Mouse (Mus musculus) heart, postnatal 10 days (tissue): ENCODE results near the gene Adh4. TPM values are rescaled to one million over a fixed set of nuclear protein-coding genes. Genes with fewer than 3 reads are reported as not detected.
"Not testable (repeated sequence)": the region's sequence is repeated elsewhere in the genome, so short reads cannot be mapped to it uniquely, and the experiment has no call there.

ENCODE experiments used
- DNase-seq, 2 experiments: peaks; one replicate each; pipeline ENCODE4 v3.0.0; 2021
- intact Hi-C: fragments of 180-260 bp; cut with DNase I; formaldehyde crosslinking; loops from one replicate; pipeline ENCODE4 v1.15.1; 2025
- total RNA-seq, 2 experiments: library from RNA; stranded (reverse); gene quantifications; 2 replicates each; pipeline ENCODE4 v1.2.3; 2021

Gene Adh4
- not detected for total RNA-seq

DNA sequence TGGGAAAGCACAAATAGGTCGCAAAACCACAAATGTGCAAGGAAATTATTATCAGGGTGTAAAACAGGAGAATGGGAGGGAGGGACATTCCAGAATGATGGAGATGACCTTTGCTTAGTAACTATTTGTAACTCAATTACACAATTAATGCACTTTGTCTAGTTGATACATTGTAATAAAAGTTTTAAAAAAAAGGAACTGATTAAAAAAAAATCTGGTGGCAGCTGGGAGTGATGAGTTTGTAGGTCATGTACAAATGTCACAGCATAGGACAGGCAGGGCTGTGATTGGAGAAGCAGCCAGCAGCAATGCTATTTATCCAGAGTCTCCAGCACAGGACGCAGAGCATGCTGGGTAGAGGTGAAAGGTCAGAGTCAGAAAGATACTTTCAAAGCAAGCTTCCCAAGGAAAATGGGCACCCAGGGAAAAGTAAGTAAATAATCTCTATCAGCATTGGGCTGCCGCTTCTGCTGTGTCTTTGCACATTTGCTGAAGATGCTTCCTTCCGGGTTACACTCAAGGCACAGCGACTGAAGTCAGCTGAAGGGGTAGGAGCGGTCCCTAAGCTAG, at the start of gene Adh4:
TSS of gene Adh4 (plus strand) at position 346 of the 570 bp plus-strand sequence.
- intact Hi-C loops, result no loop called here
- DNase-seq, result no peak

- intact Hi-C loops, result no loop called here
- no peak for DNase-seq
Observed at GRCm38 (mm10) chr3:138366181-138366580, 49.1 kb upstream of the Adh4 start.

GRCm38 (mm10) chr3:138369546-138369945, 45.7 kb upstream of the Adh4 start:
- intact Hi-C loops, result no loop called here
- no peak for DNase-seq

DNA sequence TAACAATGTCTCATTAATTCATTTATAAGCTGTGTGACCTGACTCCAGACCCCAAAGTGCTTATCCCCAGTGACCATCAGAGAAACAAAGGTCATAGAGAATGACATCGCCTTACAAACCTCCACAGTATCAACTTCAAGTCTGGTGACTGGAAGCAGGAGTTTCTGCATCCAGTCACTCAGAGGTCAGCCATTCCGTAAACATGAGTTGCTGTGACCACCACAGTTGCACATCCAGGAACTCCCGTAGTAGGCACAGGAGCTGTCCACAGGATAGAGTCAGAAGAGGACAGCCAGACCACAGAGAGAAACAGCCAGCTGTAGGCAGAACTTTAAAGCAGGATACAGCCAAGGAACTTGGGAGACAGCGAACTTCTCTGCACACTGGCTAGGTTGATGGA, 45.0 kb upstream of the Adh4 start:
- DNase-seq, intact Hi-C loops: not testable (repeated sequence)

- no peak for DNase-seq
- intact Hi-C loops, result no loop called here
Observed at GRCm38 (mm10) chr3:138373920-138374319, 41.3 kb upstream of the Adh4 start.

DNA sequence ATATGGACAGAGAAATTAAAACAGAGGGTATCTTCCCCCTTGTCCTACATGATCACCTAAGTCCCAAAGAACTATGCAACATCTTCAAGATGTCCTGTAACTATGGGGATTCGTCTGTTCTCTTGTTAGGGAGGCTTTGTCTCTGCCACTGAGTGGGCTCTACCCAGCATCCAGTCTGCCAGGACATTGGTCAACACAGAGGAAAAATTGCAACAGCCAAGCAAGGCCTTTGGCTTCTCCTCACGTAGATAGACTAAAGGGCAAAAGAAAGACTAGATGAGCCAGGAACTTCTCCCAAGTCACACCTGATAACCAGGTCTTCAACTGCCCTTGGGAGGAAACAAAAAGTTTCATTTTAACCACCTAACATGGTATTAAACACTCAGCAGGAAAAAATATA, 40.1 kb upstream of the Adh4 start:
- intact Hi-C loops, result no loop called here

GRCm38 (mm10) chr3:138381133-138381532, 34.1 kb upstream of the Adh4 start:
- no peak for DNase-seq
- intact Hi-C loops, result no loop called here

More for the DNA sequence above, 40.1 kb upstream of the Adh4 start:
- DNase-seq, result no peak

- intact Hi-C loops, result no loop called here
Observed at GRCm38 (mm10) chr3:138387155-138387554, 28.1 kb upstream of the Adh4 start.

GRCm38 (mm10) chr3:138404872-138405271, 10.4 kb upstream of the Adh4 start:
- intact Hi-C loops, result loop anchor here (1.0 to 5.0 kb wide), 5 partner anchors 98 to 206 kb away; no protein-coding TSS in a partner anchor
- DNase-seq, result peak in 1 of 2 experiments; percentile 8

More at GRCm38 (mm10) chr3:138387155-138387554, 28.1 kb upstream of the Adh4 start:
- no peak for DNase-seq

- DNase-seq, result peak; percentile 52 to 69
- intact Hi-C loops, result loop anchor here (1.0 to 5.0 kb wide), 5 partner anchors 98 to 207 kb away; no protein-coding TSS in a partner anchor
Observed at GRCm38 (mm10) chr3:138405341-138405740, 9.9 kb upstream of the Adh4 start.

GRCm38 (mm10) chr3:138405840-138406239, 9.4 kb upstream of the Adh4 start:
- intact Hi-C loops, result loop anchor here (1.0 to 5.0 kb wide), 5 partner anchors 99 to 207 kb away; no protein-coding TSS in a partner anchor
- no peak for DNase-seq

DNA sequence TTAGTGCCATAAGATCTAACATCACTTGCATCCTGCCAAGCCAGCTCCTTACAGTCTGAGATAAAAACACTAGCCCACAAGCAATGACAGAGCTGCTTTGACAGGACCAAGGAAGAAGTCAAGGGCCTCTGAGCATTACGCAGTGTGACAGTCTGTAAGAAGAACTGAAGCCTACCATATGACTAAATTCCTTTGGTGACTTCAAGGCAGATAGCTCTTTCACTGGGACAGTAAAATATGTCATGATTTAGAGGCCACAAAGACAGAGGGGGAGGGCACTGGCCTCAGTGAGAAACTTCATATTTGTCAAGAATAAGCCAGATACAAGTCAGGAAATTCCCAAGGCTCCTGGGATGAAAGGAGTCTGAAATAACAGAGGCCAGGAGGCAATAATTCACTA, 7.3 kb upstream of the Adh4 start:
- DNase-seq, result no peak
- intact Hi-C loops, result loop anchor here (5.0 kb wide), 2 partner anchors 101 to 131 kb away; no protein-coding TSS in a partner anchor

DNA sequence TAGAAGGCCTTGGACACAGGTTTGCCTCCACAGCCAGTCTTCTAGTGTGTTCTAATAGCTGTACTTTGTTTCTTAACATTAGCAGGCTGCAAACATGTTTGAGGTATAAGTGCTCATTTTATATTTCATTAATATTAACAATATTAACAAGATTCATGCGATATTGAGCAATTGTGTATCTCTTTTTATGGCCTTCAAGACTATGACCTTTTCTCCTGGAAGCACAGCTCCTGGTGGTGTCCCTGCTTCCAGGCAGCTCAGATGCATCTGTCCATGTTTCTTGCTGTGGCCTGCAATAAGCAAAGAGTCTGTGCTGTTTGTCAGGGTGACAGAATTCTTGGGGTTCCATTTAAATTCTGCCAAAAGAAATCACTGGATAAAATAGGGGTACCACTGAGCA, 5.7 kb upstream of the Adh4 start:
- DNase-seq, result no peak
- intact Hi-C loops, result loop anchor here (5.0 kb wide), 2 partner anchors 102 to 132 kb away; no protein-coding TSS in a partner anchor

DNA sequence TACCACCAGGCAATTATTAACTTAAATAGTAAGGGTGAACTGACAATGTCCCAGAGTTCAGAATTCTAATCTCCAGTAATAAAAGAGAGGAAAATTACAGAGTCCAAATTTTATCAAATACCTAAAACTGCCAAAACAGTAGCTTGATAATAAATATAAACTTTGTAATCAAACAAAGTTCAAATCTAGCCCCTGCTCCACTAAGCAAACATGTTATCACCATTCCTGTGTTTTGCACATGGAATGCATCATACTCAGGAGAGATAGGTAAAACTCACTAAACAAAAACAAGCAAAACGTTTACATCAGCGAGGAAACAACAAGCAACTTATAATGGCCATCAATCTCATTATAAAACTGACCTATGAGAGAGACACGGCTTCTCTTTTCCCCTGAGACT, 5.1 kb upstream of the Adh4 start:
- intact Hi-C loops, result no loop called here
- DNase-seq, result no peak

- intact Hi-C loops, result no loop called here
- no peak for DNase-seq
Observed at GRCm38 (mm10) chr3:138419369-138419768, 4.1 kb downstream of the Adh4 start.

DNA sequence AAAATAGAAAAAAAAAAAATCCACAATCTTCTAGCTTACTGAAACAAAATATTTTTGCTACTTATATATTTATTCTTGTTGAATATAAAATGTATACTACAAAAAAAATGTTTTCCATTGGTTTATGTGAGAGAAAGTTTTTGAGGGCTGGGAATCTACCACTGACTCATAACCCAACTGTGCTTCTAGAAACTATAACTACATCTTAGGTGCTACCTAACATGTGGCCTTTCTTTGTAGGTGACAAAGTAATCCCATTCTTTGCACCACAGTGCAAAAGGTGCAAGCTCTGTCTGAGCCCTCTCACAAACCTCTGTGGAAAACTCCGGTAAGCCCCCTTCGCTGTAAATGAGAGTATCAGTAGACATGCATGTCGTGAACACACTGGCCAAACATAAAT, 5.1 kb downstream of the Adh4 start:
- DNase-seq, result no peak
- intact Hi-C loops, result no loop called here

- intact Hi-C loops, result no loop called here
- DNase-seq, result no peak
Observed at GRCm38 (mm10) chr3:138423664-138424063, 8.4 kb downstream of the Adh4 start.

DNA sequence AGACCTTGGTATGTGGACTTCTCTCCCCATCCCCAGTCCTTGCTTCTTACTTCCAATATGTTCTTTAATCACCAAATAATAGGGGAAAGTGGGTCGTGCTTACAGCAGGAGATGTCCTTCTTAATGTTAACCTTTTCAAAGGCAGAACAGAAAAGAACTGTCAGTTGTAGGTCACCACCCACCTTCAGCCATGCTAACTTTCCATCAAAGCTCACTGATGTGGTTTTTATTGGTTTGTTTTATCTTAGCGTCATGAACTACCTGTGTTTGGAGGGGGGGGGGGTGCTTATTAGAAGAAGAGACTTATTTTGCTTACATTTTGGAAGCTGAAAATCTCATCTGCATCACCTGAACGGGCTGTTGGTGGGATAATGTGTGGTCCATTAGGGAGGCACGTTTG, 9.0 kb downstream of the Adh4 start:
- intact Hi-C loops, result no loop called here

GRCm38 (mm10) chr3:138430360-138430976, 15.2 kb downstream of the Adh4 start:
- intact Hi-C loops, result no loop called here
- no peak for DNase-seq

More for the DNA sequence above, 9.0 kb downstream of the Adh4 start:
- DNase-seq, result no peak

DNA sequence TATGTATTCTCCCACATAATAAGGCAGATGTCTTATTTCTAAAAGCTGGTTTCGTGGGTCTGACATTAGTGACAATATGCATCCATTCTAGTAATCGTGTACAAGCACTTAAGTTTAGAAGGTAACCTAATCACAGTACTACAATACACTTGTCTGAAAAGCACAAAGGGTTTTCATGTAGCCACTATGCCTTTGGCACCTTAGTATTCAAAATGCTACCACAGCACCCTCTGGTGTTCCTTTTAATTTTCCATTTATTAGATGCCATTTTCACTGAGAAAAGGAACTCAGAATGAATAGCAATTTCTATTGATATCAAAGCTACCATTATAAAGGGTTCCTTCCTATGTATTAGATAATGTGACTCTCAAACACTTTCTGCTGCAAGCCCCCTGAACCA, 16.6 kb downstream of the Adh4 start:
- peak; percentile 19 to 45 for DNase-seq
- intact Hi-C loops, result loop anchor here (1.0 kb wide), 2 partner anchors 209 to 234 kb away; no protein-coding TSS in a partner anchor

DNA sequence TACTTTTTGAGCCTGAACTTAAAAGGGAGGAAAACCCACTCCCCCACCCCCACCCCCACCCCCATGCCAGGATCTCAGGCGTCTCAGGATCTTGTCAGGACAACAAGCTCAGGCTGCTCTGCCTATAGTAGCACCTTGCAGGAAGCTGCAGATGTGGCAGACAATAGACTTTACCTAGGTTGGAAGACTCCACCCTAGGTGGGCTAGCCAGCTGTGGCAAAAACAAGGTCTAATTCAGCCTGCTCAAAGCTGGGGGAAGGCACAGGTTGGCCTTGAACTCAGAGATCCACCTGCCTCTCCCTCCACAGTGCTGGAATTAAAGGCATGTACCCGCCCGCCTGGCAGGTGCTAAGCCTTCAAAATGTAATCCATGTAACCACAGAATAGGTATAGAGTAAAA, 23.4 kb downstream of the Adh4 start:
- intact Hi-C loops, result no loop called here
- no peak for DNase-seq

DNA sequence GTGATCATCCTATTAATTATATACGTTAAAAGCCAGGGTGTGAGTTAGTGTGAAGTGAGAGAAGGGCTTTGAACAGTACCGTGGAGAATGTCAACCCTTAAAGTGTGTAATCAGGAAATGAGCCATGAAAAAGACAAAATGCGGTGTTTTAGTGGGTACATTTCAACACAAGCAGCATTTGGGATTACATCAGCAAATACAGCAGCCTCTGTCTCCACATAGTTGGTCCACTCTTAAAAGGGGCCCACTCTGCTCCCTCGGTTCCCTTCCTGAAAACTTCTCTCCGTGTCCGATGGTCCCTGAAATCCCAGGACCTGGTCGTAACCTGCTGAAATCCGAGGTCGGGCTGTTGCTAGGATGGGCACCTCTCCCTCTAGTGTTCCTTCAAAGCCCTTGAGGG, 26.9 kb downstream of the Adh4 start:
- intact Hi-C loops, result loop anchor here (2.0 to 5.0 kb wide), 2 partner anchors 47 to 635 kb away; partner anchors contain the start of genes Metap1 and Rap1gds1

More for the DNA sequence above, 26.9 kb downstream of the Adh4 start:
- DNase-seq, result no peak
